Mouse (Mus musculus) mature B cell (primary cell): Measurements from ENCODE around the gene Sept5.

ENCODE experiments used
- in situ Hi-C: fragments of 300-500 bp; cut with MboI; formaldehyde crosslinking; loops from 2 replicates; pipeline ENCODE4 v1.14.3; 2019

The Sept5 gene

DNA sequence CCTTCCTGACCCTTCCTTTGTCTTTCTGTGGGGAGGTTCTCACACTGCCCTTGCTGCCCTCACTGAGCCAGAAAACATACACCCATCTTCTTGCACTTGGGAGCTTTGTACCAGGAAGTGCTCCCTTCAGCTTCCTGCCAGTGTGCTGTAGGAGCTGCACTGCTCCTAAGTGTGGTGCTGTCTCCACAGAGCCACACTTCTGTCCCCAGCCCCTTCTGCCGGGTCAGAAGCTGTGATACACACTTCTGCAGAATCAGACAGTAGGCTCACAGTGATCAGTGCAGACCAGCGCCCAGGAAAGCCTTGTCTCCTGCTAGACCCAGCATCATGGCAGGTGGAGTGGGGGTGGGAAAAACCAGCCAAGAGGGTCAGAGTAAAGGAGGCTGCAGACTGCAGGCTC, 3.1 kb upstream of the Sept5 start:
- in situ Hi-C loops = no loop called here

DNA sequence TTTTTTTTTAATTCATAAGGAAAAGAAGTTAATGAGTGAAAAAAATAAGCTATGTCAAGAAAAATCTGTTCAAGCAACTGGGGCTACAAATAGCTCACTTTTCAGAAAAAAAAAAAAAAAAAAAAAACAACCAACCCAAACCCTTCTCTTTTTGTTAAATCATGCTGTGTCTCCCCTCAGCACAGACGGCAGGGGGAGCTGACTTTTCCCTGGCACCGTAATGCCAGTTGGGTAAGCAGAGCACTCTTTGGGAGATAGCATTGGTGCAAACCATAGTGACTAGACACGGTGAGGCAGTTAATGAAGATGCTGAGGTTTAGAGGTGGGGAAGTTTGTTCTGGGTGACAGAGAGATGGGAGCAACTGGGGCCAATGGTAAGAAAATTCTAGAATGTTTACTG, 2.3 kb upstream of the Sept5 start:
- in situ Hi-C loops = no loop called here

DNA sequence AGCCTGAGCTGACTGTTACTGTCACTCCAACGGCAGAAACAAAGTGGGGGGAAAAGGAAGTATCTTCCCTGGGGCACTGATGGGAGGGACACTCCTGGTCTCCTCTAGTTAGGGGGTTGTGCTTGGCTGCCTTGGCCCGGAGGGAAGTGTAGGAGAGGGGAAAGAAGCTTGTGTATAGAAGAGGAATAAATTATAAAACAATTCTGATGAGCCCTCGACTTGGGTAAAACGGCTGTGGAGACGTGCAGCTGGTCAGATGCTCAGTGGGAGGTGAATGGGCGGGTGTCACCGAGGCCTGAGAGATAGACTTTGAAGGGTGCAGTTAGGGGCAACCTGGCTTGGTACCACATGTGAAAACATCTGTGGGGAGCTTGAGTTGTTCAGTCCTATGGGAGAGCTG, 1.4 kb upstream of the Sept5 start:
- in situ Hi-C loops = no loop called here

DNA sequence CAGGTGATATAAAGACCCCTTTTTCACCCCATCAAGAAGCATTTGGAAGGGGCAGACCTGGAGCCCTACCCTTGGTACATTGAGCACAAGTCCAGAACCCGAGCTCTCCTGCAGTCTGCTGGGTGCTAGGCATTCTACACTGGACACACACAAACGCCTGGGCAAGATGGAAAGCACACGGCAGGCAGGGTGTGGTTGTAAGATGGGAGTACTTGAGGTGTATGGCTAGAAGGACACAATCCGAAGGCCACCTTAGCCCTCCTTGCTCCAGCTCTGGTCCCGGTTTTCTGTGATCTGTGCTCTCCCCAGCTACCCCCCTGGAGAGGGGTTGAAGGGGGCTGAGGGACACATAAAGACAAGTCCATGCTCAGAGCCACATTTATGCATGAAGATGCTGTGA, 537 bp upstream of the Sept5 start:
- in situ Hi-C loops = no loop called here

DNA sequence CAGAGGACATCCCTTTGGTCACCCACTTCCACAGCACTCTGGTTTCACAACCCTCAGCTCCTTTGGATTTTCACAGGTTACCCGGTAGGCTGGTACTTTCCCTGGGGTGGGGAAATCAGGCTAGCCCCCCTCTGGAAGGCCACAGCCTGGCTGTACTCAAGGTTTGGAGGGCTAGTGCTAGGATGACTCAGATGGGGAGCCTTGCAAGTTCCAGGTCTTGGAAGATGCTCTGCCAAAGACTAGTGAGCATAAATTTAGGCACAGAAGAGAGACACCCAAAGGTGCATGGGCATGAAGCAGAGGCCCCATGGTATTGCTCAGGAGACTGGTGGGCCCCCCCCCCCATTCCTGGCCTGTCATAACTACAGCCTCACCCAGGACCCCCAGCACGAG, 810 bp downstream of the Sept5 start:
- in situ Hi-C loops = no loop called here

DNA sequence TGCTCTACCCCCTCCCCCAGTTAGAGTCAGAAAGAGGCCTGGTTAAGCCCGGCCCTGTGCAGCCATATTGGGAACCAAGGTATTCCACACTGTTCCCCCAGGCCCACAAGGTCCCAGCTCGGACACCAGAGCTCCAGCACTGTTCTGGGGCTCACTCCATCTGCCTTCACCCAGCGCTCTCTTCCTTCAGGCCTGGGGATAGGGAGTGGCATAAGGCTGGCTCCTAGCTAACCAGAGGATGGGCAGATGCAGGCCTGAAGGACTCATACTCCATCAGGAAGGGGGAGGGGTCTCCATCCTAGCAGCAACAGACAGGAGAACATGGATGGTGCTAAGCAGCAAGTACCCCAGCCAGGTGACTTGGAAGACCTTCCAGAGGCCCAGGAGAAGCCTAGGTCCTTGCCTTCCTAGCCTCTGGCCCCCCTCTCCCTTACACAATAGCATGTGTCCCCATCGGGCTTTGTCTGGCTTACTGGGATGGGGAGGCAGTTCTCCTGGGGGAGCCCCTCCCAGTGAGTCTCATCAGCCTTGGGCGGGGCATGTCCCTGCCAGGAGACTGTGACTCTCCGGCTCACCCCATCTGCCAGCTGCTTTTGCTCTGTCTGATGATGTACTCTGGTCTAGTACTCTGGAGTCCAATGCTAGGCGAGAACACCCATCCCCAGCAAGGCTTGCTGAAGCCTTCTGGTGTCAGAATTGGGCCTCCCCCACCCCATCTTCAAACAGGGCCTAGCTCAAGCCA, 1.4 kb downstream of the Sept5 start:
- in situ Hi-C loops = no loop called here

DNA sequence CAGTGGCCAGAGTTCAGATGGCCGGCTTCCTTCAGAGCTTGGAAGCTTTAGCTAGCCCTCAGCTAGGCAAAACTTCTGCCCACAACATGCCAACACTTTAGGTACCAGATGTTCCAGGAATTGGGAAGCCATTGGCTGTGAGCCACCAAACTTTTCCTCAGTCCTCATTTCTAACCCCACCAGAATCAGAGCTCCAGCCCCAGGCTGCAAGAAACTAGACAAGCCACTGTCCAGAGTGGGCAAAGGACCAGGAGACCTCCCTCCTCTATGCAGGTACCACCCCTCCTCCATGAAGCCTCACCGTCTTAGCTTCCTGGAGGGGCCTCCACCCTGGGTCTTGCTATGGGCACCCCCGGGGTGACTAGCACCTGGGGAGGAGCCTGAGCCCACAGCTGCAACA, 2.6 kb downstream of the Sept5 start:
- in situ Hi-C loops = no loop called here

DNA sequence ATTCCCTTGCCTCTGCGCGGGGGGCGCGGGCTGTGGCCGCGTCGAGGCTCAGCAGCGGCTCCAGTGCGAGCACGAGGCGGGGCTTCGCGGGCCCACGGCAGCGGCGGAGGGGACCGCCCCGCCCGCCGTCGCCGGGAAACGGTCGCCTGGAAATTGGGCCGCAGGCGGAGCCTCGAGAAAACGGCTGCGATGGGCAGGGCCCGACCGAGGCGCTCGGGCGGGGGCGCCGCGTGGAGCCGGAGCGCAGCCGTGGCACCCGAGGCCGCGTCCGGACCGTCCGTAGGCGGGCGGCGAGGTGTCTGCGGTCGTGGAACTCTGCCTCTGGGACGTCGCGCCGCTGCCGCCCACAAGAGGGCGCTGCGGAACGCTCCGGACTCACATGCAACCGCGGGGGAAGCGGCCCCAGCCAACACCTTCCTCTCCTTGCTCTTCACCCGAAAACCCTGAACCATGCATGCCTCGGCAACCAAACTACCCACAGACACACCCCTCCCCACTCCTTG, 3.3 kb downstream of the Sept5 start, which contains the start of gene Gm49601:
TSS of gene Gm49601 (minus strand) at position 52 of the 503 bp plus-strand sequence.
- in situ Hi-C loops = no loop called here

DNA sequence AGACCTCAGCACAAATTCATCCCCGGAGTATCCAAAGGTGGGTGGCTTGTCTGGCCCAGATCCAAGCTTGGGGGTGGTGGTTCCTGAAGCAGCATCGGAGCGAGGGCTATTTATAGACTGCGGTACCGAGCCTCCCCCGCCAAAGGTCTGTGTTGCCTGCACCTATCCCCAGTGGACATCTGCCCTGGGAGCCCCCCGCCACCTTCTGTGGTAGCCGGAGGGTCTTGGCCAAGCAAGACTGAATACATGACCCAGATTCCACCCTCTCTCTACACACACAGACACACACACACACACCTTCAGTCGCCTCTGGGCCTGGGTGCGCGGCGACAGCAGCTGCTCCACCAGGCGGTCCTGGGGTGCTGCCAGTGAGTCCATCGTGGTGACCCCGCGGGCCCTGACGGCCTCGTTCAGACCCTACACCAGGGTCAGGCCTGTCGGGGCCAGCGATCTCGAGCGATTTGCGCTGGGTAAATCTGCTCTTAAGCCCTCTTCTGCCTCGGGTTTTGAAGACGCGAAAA, 3.9 kb downstream of the Sept5 start:
- in situ Hi-C loops = no loop called here

DNA sequence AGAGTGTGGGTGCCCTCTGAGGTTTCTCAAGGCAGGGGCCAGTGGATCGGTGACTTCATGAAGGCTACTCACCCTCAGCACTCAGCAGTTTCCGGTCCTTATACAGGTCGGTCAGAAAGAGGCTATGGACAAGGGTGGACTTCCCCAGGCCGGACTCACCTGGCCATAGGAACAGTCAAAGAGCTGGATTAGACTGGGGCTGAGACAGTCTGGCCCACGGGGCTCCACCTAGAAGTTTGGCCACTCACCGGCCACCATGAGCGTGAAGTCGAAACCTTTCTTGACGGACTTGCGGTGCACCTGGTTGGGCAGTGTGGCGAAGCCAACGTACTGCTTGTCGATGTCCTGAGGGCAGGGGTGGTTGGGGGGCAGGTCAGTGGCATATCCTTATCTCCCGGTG, 4.7 kb downstream of the Sept5 start:
- in situ Hi-C loops = no loop called here

DNA sequence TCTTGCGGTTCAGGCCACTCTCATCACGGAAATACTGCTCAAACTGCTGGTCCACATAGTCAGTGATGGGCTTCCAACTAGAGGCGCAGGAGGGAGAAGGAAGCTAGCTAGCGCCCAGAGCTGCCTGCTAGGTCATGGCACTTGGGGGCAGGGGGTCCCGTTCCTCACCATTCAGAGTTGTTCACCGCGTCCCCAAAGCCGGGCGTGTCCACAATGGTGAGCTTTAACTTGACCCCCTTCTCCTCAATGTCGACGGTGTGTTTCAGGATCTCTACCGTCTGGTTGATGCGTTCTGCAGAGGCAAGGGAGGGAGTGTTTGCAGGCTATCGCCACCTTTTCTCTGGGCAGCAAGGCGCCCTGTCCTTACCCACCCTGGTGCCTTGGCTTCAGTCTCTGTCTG, 5.1 kb downstream of the Sept5 start:
- in situ Hi-C loops = no loop called here

DNA sequence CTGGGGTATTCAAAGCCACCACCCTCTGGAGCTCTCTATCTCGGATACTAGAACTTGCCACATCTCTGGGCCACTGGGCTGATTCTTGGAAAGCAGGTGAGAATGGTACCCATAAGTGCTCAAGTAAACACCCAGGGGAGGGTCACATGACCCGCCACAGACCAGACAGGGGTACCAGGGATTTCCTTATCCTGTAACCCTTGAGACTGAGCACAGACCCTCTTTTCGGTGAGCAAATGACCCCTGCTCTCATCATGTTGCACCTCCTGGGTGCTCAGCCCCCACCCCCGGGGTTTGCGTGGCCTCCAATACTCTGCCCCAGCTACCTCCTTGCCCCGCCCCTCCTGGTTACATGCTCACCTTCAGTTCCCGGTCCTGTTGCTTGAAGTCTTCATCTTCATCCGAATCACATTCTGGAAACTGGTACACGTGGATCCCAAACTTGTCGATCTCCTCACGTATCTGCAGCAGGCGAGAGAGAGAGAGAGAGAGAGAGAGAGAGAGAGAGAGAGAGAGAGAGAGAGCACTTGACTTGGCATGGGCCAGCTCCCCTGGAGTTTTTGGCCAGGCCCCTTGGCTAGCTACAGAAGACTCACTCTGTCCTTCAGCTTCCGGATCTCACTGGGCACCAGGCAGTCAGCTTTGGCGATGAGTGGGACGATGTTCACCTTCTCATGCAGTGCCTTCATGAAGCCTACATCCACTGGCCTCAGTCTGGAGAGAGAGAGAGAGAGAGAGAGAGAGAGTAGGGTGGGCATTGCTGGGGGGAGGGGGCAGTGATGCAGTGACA, 5.8 kb downstream of the Sept5 start:
- in situ Hi-C loops = no loop called here

DNA sequence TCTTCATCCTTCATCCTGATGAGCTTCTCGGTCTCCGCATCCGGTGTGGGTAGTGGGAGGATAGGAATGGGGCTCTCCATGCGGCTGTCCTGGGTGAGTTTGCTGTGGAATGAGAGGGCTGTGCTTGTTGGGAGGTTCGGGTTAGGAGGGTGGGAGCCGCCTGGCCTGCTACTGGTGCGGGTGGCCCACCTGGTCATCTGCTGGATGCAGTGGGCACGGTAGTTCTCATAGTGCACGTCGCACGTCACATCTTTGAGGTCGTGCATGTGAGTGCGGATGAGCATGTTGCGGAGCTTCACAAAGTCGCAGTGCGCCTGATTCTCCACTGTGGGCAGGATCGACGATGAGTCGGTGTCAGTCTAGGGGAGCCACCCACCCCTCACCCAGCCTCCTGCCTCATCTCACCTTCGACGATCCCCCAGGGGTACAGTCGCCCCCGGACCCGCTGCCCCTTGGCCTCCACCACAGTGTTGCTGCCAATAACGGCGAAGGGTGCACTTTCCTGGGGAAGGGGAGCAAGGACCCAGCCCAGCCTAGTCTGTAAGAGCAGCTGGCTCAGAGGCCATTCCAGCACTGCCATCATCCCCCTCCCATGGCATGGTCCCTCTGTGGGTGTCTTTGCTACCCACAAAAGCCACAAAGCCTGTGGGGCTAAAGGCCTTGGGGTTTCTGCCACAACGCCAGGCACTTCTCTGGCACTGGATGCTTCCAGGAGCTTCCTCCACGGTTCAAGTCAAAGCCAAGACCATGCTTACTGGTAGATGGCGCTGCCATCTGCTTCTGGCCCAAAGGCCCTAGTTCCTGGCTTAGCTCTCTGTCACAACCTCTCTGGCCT, 6.6 kb downstream of the Sept5 start:
- in situ Hi-C loops = no loop called here

DNA sequence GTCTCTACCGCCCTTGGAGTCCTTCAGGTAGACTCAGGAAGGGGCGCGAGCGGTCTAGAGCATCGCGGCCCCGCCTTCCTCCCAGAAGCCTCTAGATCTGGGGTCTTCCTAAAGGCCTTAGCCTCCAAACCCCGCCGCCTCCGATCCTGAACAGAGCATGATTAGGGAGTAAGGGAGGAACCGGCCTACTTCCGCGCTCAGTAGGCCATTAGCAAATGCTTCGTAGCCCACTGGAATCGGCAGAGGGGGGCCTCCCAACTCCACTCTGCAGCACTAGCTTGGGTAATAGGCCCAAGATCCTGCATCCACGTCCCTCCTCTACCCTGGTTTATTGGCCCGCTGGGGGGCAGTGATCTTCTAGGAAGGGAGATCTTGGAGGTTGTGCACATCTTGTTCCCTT, 7.7 kb downstream of the Sept5 start, which contains the start of gene Gp1bb:
TSS of gene Gp1bb (minus strand) at position 385 of the 400 bp plus-strand sequence.
- in situ Hi-C loops = no loop called here

DNA sequence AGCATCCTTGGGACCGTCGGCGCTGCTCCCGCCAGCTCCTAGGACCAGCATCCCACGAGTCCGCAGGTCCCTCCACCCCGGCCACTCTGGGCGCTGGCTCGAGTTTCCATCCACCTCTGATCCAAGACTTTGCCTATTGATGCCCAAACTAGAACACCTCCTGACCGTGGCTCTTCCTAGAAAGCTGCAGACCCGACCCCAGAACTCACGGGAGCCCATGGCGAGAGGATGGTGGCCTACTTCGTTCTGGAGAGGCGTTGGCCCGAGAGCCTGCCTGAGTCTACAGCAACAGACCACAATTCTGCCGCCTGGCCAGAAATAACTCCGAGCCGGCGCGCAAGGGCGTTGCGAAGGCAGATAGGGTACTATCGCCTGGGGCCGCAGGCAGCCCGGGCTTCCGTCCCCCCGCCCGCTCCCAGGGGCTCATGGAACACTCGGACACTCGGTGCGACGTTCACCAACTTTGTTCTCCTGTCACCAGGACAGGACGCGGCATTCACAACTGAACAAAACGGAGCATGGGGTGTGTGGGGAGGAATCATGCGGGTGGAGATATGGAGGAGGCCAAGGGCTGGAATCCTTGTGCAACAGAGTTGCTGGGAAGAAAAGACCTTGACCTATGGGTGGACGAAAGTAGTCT, 8.3 kb downstream of the Sept5 start:
- in situ Hi-C loops = no loop called here

DNA sequence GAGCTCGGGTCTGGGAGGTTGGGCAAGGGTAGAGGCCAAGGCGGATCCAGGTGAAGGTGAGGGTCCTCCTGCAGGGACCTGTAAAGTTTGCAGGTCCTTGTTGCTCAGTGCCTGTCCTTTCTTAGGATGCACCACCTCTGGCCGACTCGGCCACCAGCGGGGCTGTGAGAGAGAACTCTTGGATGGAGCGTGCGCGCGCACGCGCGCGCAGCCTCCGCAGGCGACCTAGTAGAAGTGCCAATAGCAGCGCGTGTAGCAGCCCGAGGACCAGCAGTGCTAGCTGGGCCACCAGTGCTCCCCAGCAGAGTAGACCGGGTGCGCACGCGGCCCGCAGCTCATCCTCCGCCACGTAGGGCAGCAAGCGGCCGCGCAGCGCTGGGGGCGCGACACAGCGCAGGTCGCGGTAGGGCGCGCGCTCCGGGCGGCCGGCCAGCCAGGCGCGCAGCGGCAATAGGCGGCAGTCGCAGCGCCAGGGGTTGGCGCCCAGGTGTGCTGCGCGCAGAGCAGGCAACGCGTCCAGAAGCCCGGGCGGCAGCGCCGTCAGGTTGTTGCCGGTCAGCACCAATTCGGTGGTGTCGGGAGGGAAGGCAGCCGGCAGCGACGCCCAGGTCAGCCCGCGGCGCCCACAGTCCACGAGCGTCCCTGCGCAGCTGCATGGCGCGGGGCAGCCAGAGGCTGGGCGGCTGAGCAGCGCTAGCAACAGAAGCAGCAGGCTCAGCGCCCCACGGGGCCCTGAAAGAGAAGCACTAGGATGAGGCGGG, 9.0 kb downstream of the Sept5 start:
- in situ Hi-C loops = no loop called here

DNA sequence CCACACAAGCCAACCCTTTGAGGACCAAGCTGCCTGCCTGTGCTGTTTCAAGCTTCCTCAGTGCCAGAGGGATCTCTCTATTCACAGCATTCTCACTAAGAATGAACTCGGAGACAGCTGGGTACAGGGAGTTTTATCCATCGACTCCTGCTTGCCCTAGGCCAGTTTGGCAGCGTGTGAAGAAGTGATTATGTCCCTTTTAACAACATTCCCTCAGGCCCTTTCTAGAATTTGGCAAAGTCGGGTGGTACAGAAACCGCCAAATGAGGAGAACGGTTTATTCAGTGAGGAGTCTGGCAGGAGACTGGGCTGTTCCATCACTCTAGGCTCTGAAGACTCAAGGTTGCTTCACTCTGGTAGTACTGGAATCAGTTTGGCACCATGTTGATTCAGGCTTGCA, 9.6 kb downstream of the Sept5 start:
- in situ Hi-C loops = no loop called here

DNA sequence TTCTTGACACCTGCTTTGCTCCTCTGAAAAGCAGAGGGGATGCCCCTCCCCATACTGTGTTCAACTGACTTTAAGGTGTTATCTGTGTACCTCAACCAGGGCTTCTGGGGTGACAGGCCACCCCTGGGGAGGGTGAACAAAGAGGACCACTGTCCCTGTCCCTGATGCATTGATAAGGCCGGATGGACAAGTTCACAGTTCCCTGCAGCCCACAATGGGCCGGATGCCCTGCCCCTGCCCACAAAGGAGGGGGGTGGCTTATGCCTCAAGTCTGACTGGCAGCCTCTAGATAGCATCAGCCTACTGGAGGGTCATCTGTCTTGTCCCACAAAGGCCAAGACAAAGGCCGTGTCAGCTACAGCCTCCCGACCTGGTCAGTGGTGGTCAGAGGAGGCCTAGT, 10.6 kb downstream of the Sept5 start:
- in situ Hi-C loops = loop anchor here (10.0 kb wide), 1 partner anchor 164 kb away; no protein-coding TSS in a partner anchor

DNA sequence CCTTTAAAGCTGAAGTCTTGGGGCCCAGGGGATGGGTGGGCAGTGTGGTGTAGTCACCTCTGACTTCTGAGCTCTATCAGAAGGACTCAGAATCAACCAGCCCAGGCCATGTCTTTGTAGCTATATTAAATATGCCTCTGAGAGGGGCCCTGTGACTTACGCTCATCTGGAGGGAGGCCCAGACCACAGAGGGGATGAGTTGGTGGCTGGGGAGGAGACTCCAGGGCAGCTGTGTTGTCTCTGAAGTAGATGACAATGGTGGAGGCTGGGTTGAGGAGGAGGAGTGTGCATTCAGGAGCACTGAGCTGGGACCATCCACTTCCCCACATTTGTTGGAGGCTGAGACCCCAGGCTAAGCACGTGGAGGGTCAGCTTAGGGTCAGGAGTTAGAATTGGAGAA, 11.5 kb downstream of the Sept5 start:
- in situ Hi-C loops = loop anchor here (10.0 kb wide), 1 partner anchor 163 kb away; no protein-coding TSS in a partner anchor

DNA sequence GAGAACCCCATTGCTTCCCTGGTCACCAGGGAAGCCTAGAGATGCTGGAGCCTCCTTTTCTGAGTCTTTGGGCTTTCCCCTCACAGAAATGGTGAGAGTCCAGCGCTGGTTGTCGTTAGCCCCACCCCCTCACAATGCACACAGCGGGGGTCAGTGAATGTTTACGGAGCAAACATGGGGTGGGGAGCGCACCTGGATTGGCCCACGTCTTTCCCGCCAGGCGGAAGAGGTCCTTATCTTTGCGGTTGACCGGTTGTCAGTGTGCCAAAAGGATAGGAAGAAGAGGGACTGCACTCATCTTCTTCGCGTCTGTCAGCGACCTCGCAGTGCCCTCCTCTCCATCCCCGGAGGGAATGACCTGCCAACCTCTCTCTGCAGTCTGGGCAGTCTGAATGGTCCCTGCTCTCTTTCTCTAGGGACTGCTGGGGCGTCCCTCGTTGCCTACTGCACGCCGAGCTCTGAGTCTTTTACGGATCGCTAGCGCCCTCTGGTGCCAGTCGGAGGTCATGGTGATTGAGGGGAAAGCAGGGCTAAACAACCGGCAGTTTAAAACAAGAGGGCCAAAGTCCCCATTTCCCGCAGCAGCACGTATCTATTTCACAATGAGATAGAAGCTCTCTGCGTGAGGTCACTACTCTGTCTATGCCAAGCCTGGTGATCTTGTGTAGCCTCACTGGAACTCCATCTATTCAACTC, 12.2 kb downstream of the Sept5 start:
- in situ Hi-C loops = loop anchor here (10.0 kb wide), 1 partner anchor 163 kb away; no protein-coding TSS in a partner anchor
